Mouse (Mus musculus) CH12.LX (cell line): ENCODE data around the gene Zfp78. TPM values are rescaled to one million over a fixed set of nuclear protein-coding genes. Genes with fewer than 3 reads are reported as not detected.

Source experiments
- DNase-seq: peaks from one replicate; pipeline ENCODE4 v3.0.0-alpha.2; 2013; ENCODE audit errors: extremely low read depth
- H3K27ac ChIP-seq: 2 replicates; pipeline ENCODE4 v1.5.1; 2012; ENCODE audit warnings: low read depth, mild to moderate bottlenecking, control low read depth, moderate library complexity; ENCODE audit not compliant: insufficient read depth
- H3K27me3 ChIP-seq: replicated peaks from 2 replicates; pipeline ENCODE3; 2012; ENCODE audit warnings: inconsistent platforms
- H3K36me3 ChIP-seq, 2 experiments: replicated peaks in 1 of 2; 2 replicates each; pipeline versions ENCODE3 to v1.6.1; 2012; ENCODE audit warnings: inconsistent platforms in 1 of 2, low read length in 1 of 2, mild to moderate bottlenecking in 1 of 2, mixed read lengths in 1 of 2, moderate library complexity in 1 of 2; ENCODE audit not compliant: control insufficient read depth in 1 of 2, insufficient read depth in 1 of 2
- H3K4me1 ChIP-seq, 2 experiments: 2 replicates each; pipeline ENCODE4 v1.6.1; 2012; ENCODE audit warnings: inconsistent platforms in 1 of 2, moderate library complexity in 1 of 2; ENCODE audit not compliant: insufficient read depth in 2 of 2, control insufficient read depth in 1 of 2
- H3K4me2 ChIP-seq: 2 replicates; pipeline ENCODE4 v1.6.1; 2012; ENCODE audit warnings: low read depth, mild to moderate bottlenecking, control low read depth; ENCODE audit not compliant: poor library complexity, insufficient read depth, severe bottlenecking
- H3K4me3 ChIP-seq, 3 experiments: fragments of 150-350 bp in 1 of 3; sonication (generic) in 1 of 3; replicated peaks in 1 of 3; 2 replicates each; pipeline versions ENCODE3 to v1.5.1; 2011 to 2012; ENCODE audit warnings: low read depth in 2 of 3, low read length in 2 of 3, mild to moderate bottlenecking in 2 of 3, moderate library complexity in 2 of 3, control low read depth in 1 of 3, improper control_type of control experiment in 1 of 3, inconsistent platforms in 1 of 3, mixed read lengths in 1 of 3; ENCODE audit not compliant: poor library complexity in 1 of 3
- H3K79me2 ChIP-seq: replicated peaks from 2 replicates; pipeline ENCODE4 v1.6.1; 2012; ENCODE audit warnings: mild to moderate bottlenecking, moderate library complexity; ENCODE audit not compliant: control insufficient read depth, poor library complexity, insufficient read depth, severe bottlenecking; ENCODE audit errors: extremely low read depth
- H3K9ac ChIP-seq: 2 replicates; pipeline ENCODE4 v1.6.1; 2012; ENCODE audit warnings: low read depth, mild to moderate bottlenecking, control low read depth, moderate library complexity; ENCODE audit not compliant: insufficient read depth
- H3K9me3 ChIP-seq: replicated peaks from 2 replicates; pipeline ENCODE3; 2012; ENCODE audit warnings: low read length, inconsistent platforms, mixed read lengths
- CHD2 ChIP-seq: IDR thresholded peaks from 2 replicates; pipeline ENCODE4 v1.6.1; 2011; ENCODE audit warnings: low read length, improper control_type of control experiment
- CTCF ChIP-seq, 2 experiments: IDR thresholded peaks in 1 of 2; conservative IDR thresholded peaks in 1 of 2; 2 replicates each; pipeline ENCODE4 v1.5.1; 2011 to 2012; ENCODE audit warnings: low read depth in 2 of 2, low read length in 2 of 2, improper control_type of control experiment in 1 of 2, inconsistent platforms in 1 of 2, mild to moderate bottlenecking in 1 of 2, moderate library complexity in 1 of 2
- ELF1 ChIP-seq: IDR thresholded peaks from 2 replicates; pipeline ENCODE4 v1.6.1; 2014; ENCODE audit warnings: low read depth, mild to moderate bottlenecking, inconsistent platforms, low read length, improper control_type of control experiment
- ETS1 ChIP-seq: conservative IDR thresholded peaks from 2 replicates; pipeline ENCODE4 v1.6.1; 2012; ENCODE audit warnings: low read depth, mild to moderate bottlenecking, inconsistent platforms, low read length, improper control_type of control experiment, moderate library complexity
- GABPA ChIP-seq: IDR thresholded peaks from 2 replicates; pipeline ENCODE4 v1.6.1; 2012; ENCODE audit warnings: low read depth, low read length, improper control_type of control experiment, inconsistent platforms; ENCODE audit not compliant: insufficient replicate concordance
- HCFC1 ChIP-seq: IDR thresholded peaks from 2 replicates; pipeline ENCODE4 v1.6.1; 2012; ENCODE audit warnings: low read depth, mild to moderate bottlenecking, inconsistent platforms, low read length, improper control_type of control experiment
- IRF4 ChIP-seq: IDR thresholded peaks from 2 replicates; pipeline ENCODE4 v1.6.1; 2014; ENCODE audit warnings: low read depth, mild to moderate bottlenecking, inconsistent platforms, low read length, improper control_type of control experiment
- JUN ChIP-seq: IDR thresholded peaks from 2 replicates; pipeline ENCODE4 v1.6.1; 2011; ENCODE audit warnings: low read depth, mild to moderate bottlenecking, low read length, improper control_type of control experiment, moderate library complexity; ENCODE audit not compliant: insufficient read depth
- JUND ChIP-seq: conservative IDR thresholded peaks from 2 replicates; pipeline ENCODE4 v1.6.1; 2011; ENCODE audit warnings: low read depth, low read length, improper control_type of control experiment
- KAT2A ChIP-seq: IDR thresholded peaks from 2 replicates; pipeline ENCODE4 v1.6.1; 2012; ENCODE audit warnings: low read length, improper control_type of control experiment, inconsistent platforms; ENCODE audit not compliant: insufficient replicate concordance
- MAFK ChIP-seq: IDR thresholded peaks from 2 replicates; pipeline ENCODE4 v1.6.1; 2011; ENCODE audit warnings: low read length, improper control_type of control experiment; ENCODE audit not compliant: insufficient replicate concordance
- MAZ ChIP-seq: IDR thresholded peaks from 2 replicates; pipeline ENCODE4 v1.6.1; 2012; ENCODE audit warnings: low read depth, mild to moderate bottlenecking, inconsistent platforms, low read length, improper control_type of control experiment, moderate library complexity
- MEF2A ChIP-seq: IDR thresholded peaks from 2 replicates; pipeline ENCODE4 v1.6.1; 2014; ENCODE audit warnings: low read depth, mild to moderate bottlenecking, inconsistent platforms, low read length, improper control_type of control experiment, borderline replicate concordance
- MYC ChIP-seq: IDR thresholded peaks from 2 replicates; pipeline ENCODE4 v1.6.1; 2011; ENCODE audit warnings: low read depth, mild to moderate bottlenecking, improper control_type of control experiment, low read length
- NELFE ChIP-seq: IDR thresholded peaks from 2 replicates; pipeline ENCODE4 v1.6.1; 2011; ENCODE audit warnings: low read depth, low read length, improper control_type of control experiment
- NRF1 ChIP-seq: IDR thresholded peaks from 2 replicates; pipeline ENCODE4 v1.6.1; 2014; ENCODE audit warnings: low read depth, mild to moderate bottlenecking, inconsistent platforms, low read length, improper control_type of control experiment, moderate library complexity
- PAX5 ChIP-seq: IDR thresholded peaks from 2 replicates; pipeline ENCODE4 v1.6.1; 2012; ENCODE audit warnings: low read length, inconsistent platforms, mixed read lengths
- POLR2A ChIP-seq: IDR thresholded peaks from 2 replicates; pipeline ENCODE4 v1.6.1; 2011; ENCODE audit warnings: low read depth, mild to moderate bottlenecking, improper control_type of control experiment, low read length
- POLR2AphosphoS2 ChIP-seq: IDR thresholded peaks from 2 replicates; pipeline ENCODE4 v1.6.1; 2011; ENCODE audit warnings: low read depth, low read length, improper control_type of control experiment
- SMC3 ChIP-seq: IDR thresholded peaks from 2 replicates; pipeline ENCODE4 v1.6.1; 2011; ENCODE audit warnings: low read depth, low read length, improper control_type of control experiment
- TCF12 ChIP-seq: IDR thresholded peaks from 2 replicates; pipeline ENCODE4 v1.6.1; 2014; ENCODE audit warnings: low read depth, mild to moderate bottlenecking, inconsistent platforms, low read length, improper control_type of control experiment
- ZMIZ1 ChIP-seq: IDR thresholded peaks from 2 replicates; pipeline ENCODE4 v1.6.1; 2012; ENCODE audit warnings: low read depth, mild to moderate bottlenecking, inconsistent platforms, low read length, improper control_type of control experiment
- ZNF384 ChIP-seq: IDR thresholded peaks from 2 replicates; pipeline ENCODE4 v1.6.1; 2012; ENCODE audit warnings: low read depth, low read length, improper control_type of control experiment, inconsistent platforms
- dilution Hi-C: fragments of 300-500 bp; cut with MboI; formaldehyde crosslinking; loops from 2 replicates; pipeline ENCODE4 v1.14.3; 2020; ENCODE audit warnings: low sequenced_read_pairs; ENCODE audit not compliant: extremely low pct_unique_long_range_greater_than_20kb, extremely low pct_ligation_motif_present
- in situ Hi-C: fragments of 300-500 bp; cut with MboI; formaldehyde crosslinking; loops from 3 replicates; pipeline ENCODE4 v1.14.3; 2019; ENCODE audit warnings: low sequenced_read_pairs, low pct_ligation_motif_present, low pct_unique_long_range_greater_than_20kb, mixed read lengths
- polyA plus RNA-seq: library from polyadenylated mRNA; unstranded; fragments of >175 nt; gene quantifications from 2 replicates; pipeline ENCODE4 v1.2.1, GENCODE M21; 2012; ENCODE audit warnings: low read depth; ENCODE audit not compliant: insufficient read length
- total RNA-seq, 2 experiments: library from RNA; depleted of rRNA; stranded (reverse); fragments of 300-350 nt in 1 of 2; fragments of >200 nt in 1 of 2; gene quantifications; 2 replicates each; pipeline ENCODE4 v1.2.3; 2012 to 2014

The Zfp78 gene
- not detected in 2 replicates for total RNA-seq (2012; rRNA removed)
- not detected in 2 replicates for total RNA-seq (2014; rRNA removed)
- polyA plus RNA-seq: not detected in 2 replicates

DNA sequence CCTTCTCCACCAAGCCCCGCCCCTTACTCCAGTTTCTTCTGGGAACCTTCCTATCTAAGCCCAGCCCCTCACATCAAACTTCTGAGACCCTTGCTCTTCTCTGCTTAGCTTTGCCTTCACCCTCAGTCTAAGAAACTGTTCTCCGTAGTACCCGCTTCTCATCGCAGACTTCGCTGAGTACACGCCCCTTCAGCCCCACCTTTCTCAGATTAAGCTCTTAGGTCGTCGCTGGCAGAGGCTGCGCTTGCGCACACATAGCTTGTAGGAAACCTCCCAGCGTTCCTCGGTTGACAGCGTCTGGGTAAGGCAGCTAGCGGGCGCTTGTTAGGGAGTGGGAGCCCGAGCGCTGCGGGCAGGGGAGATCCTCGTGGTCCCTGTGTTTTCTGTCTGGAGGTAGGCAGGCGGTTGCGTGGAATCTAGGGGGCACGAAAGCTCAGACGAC lies at the start of gene Zfp78:
TSS of gene Zfp78 (plus strand) at position 234 of the 442 bp plus-strand sequence.
- peaks cover 10% of the 10 kb centered on the region for H3K9me3 ChIP-seq
- no peak for DNase-seq
- in situ Hi-C loops: loop anchor here (25.0 kb wide), 2 partner anchors 299 to 549 kb away; no protein-coding TSS in a partner anchor

GRCm38 (mm10) chr7:6330458-6331232 lies 32.4 kb upstream of the Zfp78 start:
- in situ Hi-C loops: no loop called here
- no peak overlapping the region for H3K9ac ChIP-seq
- TF ChIP-seq JUN (no peak), KAT2A (no peak), POLR2AphosphoS2 (no peak), IRF4 (no peak), ELF1 (no peak), NELFE (no peak), GABPA (no peak), ZNF384 (no peak), POLR2A (no peak), MEF2A (no peak), CHD2 (no peak), MAZ (no peak), HCFC1 (no peak), ZMIZ1 (no peak)
- TF ChIP-seq, all 38 proteins: peak for 0
- H3K4me2 ChIP-seq: no peak overlapping the region
- H3K36me3 ChIP-seq: no peaks in the 10 kb centered on the region
- no peaks in the 10 kb centered on the region for H3K4me1 ChIP-seq
- no peaks in the 10 kb centered on the region for H3K79me2 ChIP-seq
- no peak for DNase-seq
- no peak overlapping the region for H3K4me3 ChIP-seq
- no peak overlapping the region for H3K27ac ChIP-seq
- H3K27me3 ChIP-seq: peaks cover 22% of the 10 kb centered on the region
- no peaks in the 10 kb centered on the region for H3K9me3 ChIP-seq
- dilution Hi-C loops: no loop called here

More for the DNA sequence above, at the start of gene Zfp78:
- no peak within 1 kb of the TSS for H3K9ac ChIP-seq
- no peak within 1 kb of the TSS for H3K4me2 ChIP-seq
- TF ChIP-seq IRF4: no peak
- no peak for TF ChIP-seq CTCF (conservative IDR thresholded peaks at IDR 0.05 in 1 of 2, IDR thresholded peaks at IDR 0.05 in 1 of 2; ENCODE audit: low read depth in 2 of 2, low read length in 2 of 2)
- TF ChIP-seq PAX5: no peak
- TF ChIP-seq TCF12: no peak
- TF ChIP-seq NRF1: no peak
- TF ChIP-seq MAFK: no peak
- TF ChIP-seq GABPA: no peak
- no peak for TF ChIP-seq SMC3
- TF ChIP-seq MYC: no peak
- no peak for TF ChIP-seq ETS1
- TF ChIP-seq JUND: no peak
- no peak within 1 kb of the TSS for H3K4me3 ChIP-seq
- no peaks in the 10 kb centered on the region for H3K4me1 ChIP-seq
- H3K27ac ChIP-seq: no peak within 1 kb of the TSS
- dilution Hi-C loops: no loop called here
- no peaks in the 10 kb centered on the region for H3K27me3 ChIP-seq
- H3K36me3 ChIP-seq: no peaks in the 10 kb centered on the region
- H3K79me2 ChIP-seq: no peaks in the 10 kb centered on the region
